Mouse (Mus musculus): ENCODE results near the gene Cacna1f.

Gene Cacna1f

GRCm38 (mm10) chrX:7632560-7632959, 25.7 kb downstream of the Cacna1f start:
- no peak for DNase-seq (ENCODE audit: low read depth, low spot score)

- DNase-seq (ENCODE audit: low read depth, low spot score), result no peak
These were observed 28.2 kb downstream of the Cacna1f start for GRCm38 (mm10) chrX:7635101-7635500.

- DNase-seq (ENCODE audit: low read depth, low spot score), result peak; percentile 77
These were observed 31.7 kb downstream of the Cacna1f start, which contains the start of gene Syp for GRCm38 (mm10) chrX:7638401-7639091. Gene Syp, plus strand, starts transcription at chrX:7638471.

GRCm38 (mm10) chrX:7639536-7640325, 32.8 kb downstream of the Cacna1f start:
- DNase-seq (ENCODE audit: low read depth, low spot score), result no peak

GRCm38 (mm10) chrX:7640785-7641184, 33.9 kb downstream of the Cacna1f start:
- DNase-seq (ENCODE audit: low read depth, low spot score), result no peak

- peak; percentile 69 for DNase-seq (ENCODE audit: low read depth, low spot score)
These were observed 38.5 kb downstream of the Cacna1f start for GRCm38 (mm10) chrX:7645349-7645748.

GRCm38 (mm10) chrX:7648671-7649304, 41.9 kb downstream of the Cacna1f start:
- peak; percentile 90 for DNase-seq (ENCODE audit: low read depth, low spot score)

- no peak for DNase-seq (ENCODE audit: low read depth, low spot score)
These were observed 50.3 kb downstream of the Cacna1f start, which contains the start of gene Prickle3 for GRCm38 (mm10) chrX:7657221-7657639. Gene Prickle3, plus strand, starts transcription at chrX:7657260.

GRCm38 (mm10) chrX:7658031-7658784, 51.3 kb downstream of the Cacna1f start:
- no peak for DNase-seq (ENCODE audit: low read depth, low spot score)

- DNase-seq (ENCODE audit: low read depth, low spot score), result no peak
These were observed 52.1 kb downstream of the Cacna1f start for GRCm38 (mm10) chrX:7658785-7659589.

GRCm38 (mm10) chrX:7661086-7661485, 54.2 kb downstream of the Cacna1f start:
- no peak for DNase-seq (ENCODE audit: low read depth, low spot score)

GRCm38 (mm10) chrX:7662936-7663335, 56.1 kb downstream of the Cacna1f start:
- no peak for DNase-seq (ENCODE audit: low read depth, low spot score)

GRCm38 (mm10) chrX:7664791-7665190, 57.9 kb downstream of the Cacna1f start:
- DNase-seq (ENCODE audit: low read depth, low spot score), result no peak

GRCm38 (mm10) chrX:7665739-7666502, 59.0 kb downstream of the Cacna1f start:
- DNase-seq (ENCODE audit: low read depth, low spot score), result no peak

GRCm38 (mm10) chrX:7670390-7670881, 63.6 kb downstream of the Cacna1f start:
- DNase-seq (ENCODE audit: low read depth, low spot score), result peak; percentile 52

- no peak for DNase-seq (ENCODE audit: low read depth, low spot score)
These were observed 64.2 kb downstream of the Cacna1f start, which contains the start of gene Plp2 for GRCm38 (mm10) chrX:7670921-7671623. Gene Plp2, minus strand, starts transcription at chrX:7671390.

- DNase-seq (ENCODE audit: low read depth, low spot score), result no peak
These were observed 65.9 kb downstream of the Cacna1f start for GRCm38 (mm10) chrX:7672739-7673138.

- DNase-seq (ENCODE audit: low read depth, low spot score), result no peak
These were observed 66.8 kb downstream of the Cacna1f start for GRCm38 (mm10) chrX:7673578-7674281.
